Mouse (Mus musculus) cerebellum, adult 2 months (tissue): ENCODE measurements at regions not wholly inside any gene's neighbourhood (a gene's known extent, or its start where the extent isn't known, plus 50 kb on each side); places are given as distances from the start of the nearest gene placed in this dataset.

Experiments used
- DNase-seq, 2 experiments: peaks; one replicate each; pipeline ENCODE4 v3.0.0; 2021
- H3K27ac ChIP-seq: fragments of 200-500 bp; 2 replicates; pipeline ENCODE4 v1.5.1; 2012; ENCODE audit warnings: low read length, control low read depth, inconsistent platforms; ENCODE audit not compliant: insufficient read depth
- H3K27me3 ChIP-seq: fragments of 200-500 bp; 2 replicates; pipeline ENCODE4 v1.6.1; 2012; ENCODE audit warnings: inconsistent platforms, mild to moderate bottlenecking, low read length, moderate library complexity; ENCODE audit not compliant: control insufficient read depth, insufficient read depth
- H3K4me1 ChIP-seq: fragments of 200-500 bp; 2 replicates; pipeline ENCODE4 v1.6.1; 2011; ENCODE audit warnings: low read length; ENCODE audit not compliant: control insufficient read depth, insufficient read depth
- H3K4me3 ChIP-seq: fragments of 200-500 bp; replicated peaks from 2 replicates; pipeline ENCODE3; 2011; ENCODE audit warnings: mild to moderate bottlenecking, low read depth, low read length, control low read depth; ENCODE audit not compliant: insufficient read depth
- CTCF ChIP-seq: fragments of 200-500 bp; IDR thresholded peaks from 2 replicates; pipeline ENCODE4 v1.5.1; 2011; ENCODE audit warnings: low read depth, mild to moderate bottlenecking, control low read depth, low read length, moderate library complexity, borderline replicate concordance; ENCODE audit not compliant: insufficient read depth
- POLR2A ChIP-seq: fragments of 200-500 bp; IDR thresholded peaks from 2 replicates; pipeline ENCODE4 v1.6.1; 2011; ENCODE audit warnings: low read length, control low read depth, borderline replicate concordance; ENCODE audit not compliant: insufficient read depth

- TF ChIP-seq POLR2A (no peak), CTCF (no peak)
These were observed 758.8 kb upstream of the 4931408C20Rik start for GRCm38 (mm10) chr1:27446069-27446468.

More at GRCm38 (mm10) chr1:27446069-27446468, 758.8 kb upstream of the 4931408C20Rik start:
- H3K4me3 ChIP-seq = no peak overlapping the region
- H3K27ac ChIP-seq = no peak overlapping the region
- no peaks in the 10 kb centered on the region for H3K27me3 ChIP-seq
- no peak for DNase-seq
- H3K4me1 ChIP-seq = no peaks in the 10 kb centered on the region
